Mouse (Mus musculus): ENCODE measurements around the gene Pcsk5. TPM values are rescaled to one million over a fixed set of nuclear protein-coding genes. Genes with fewer than 3 reads are reported as not detected.

Gene Pcsk5
- polyA plus RNA-seq, 1 experiment from 2014 or later: 24.0 TPM

DNA sequence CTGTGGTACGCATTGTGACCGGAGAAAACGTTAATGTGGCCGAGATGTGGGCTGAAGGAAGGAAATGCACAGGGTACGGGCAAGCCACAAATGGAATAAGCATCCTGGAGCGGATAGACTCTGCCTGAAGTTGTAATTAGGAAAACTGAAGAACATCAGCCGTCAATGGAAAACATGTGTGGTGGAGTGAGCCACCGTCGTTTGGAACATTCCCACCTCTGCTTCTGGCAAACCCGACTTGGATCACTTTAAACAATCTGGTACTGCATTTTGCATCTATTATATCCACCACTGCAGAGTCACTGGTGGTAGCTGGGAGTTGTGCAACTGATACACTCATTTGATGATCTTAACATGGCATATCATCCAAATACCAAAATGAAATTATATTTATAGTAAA lies 120.4 kb downstream of the Pcsk5 start:
- Histone ChIP-seq H3K36me3 (ENCODE audit: control insufficient read depth, insufficient read depth, low read length) (no peaks in the 10 kb centered on the region), H3K27ac (ENCODE audit: low read length) (no peak overlapping the region), H3K4me3 (ENCODE audit: low read length) (no peak overlapping the region), H3K27me3 (ENCODE audit: control insufficient read depth, insufficient read depth, low read depth, low read length) (no peaks in the 10 kb centered on the region), H3K4me2 (ENCODE audit: low read depth, low read length) (no peak overlapping the region), H3K9ac (ENCODE audit: low read length) (no peak overlapping the region), H3K9me3 (ENCODE audit: control insufficient read depth, low read length) (no peaks in the 10 kb centered on the region), H3K4me1 (replicated peaks; ENCODE audit: control insufficient read depth, insufficient read depth, low read length) (peaks cover 11% of the 10 kb centered on the region)
- ATAC-seq (ENCODE audit: low read depth): no peak
- 79% methylated on average over 10 of the region's 10 CpGs for WGBS

DNA sequence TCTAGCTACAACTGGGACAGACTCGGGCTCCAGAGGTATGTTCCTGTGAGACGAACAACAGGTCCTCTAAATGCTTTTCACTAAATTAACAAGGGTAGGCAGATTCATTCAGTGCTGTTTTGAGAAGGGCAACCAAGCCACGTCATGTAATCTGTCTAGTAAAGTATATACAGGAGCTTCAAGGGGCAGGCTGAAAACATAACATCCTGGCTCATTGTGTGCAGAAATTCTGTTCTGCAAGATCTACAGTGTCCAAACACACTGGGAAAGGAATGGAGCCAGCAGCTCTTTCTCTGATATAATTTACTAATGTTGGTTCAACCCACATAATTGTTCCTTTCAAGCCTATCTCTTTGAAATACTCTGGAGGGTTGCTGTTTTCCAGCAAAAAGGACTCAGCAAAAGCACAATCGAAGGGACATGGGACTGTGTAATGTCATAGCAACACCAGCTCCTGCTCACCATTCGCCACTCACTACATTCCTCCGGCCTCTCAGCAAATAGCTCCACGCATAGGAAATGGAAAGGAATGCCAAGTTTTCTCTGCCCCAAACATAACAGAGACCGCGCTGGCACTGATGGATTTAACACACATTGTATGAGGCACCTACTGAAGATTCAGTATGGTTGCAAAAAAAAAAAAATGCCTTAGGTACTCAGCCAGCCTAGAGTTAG lies 122.0 kb downstream of the Pcsk5 start:
- Histone ChIP-seq H3K36me3 (ENCODE audit: control insufficient read depth, insufficient read depth, low read length) (no peaks in the 10 kb centered on the region), H3K4me2 (ENCODE audit: low read depth, low read length) (peak overlapping the region; percentile 22), H3K9me3 (ENCODE audit: control insufficient read depth, low read length) (no peaks in the 10 kb centered on the region), H3K27ac (ENCODE audit: low read length) (peak overlapping the region; percentile 57), H3K4me3 (ENCODE audit: low read length) (no peak overlapping the region), H3K4me1 (replicated peaks; ENCODE audit: control insufficient read depth, insufficient read depth, low read length) (peaks cover 11% of the 10 kb centered on the region), H3K27me3 (ENCODE audit: control insufficient read depth, insufficient read depth, low read depth, low read length) (no peaks in the 10 kb centered on the region), H3K9ac (ENCODE audit: low read length) (no peak overlapping the region)
- WGBS: 35% methylated on average over 9 of the region's 9 CpGs
- peak; percentile 89 for ATAC-seq (ENCODE audit: low read depth)

DNA sequence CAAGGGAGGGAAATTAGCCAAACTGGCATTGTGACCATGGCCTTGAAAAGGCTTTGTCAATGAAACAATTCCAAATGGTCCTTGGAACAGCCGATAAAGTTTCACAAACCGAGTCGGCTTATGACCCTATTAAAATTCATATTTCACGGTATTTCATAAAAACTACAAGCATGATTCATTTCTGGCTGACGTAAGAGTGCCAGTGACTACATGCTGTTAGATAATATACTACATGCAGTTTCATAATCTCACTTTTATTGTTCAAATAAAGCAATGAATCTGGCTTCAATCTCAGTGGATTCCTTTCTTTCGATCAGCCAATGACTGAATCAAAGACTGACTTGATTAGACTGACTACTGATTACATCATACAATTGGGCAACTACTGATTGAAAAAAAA lies 145.8 kb downstream of the Pcsk5 start:
- Histone ChIP-seq H3K9me3 (ENCODE audit: control insufficient read depth, low read length) (no peaks in the 10 kb centered on the region), H3K27me3 (ENCODE audit: control insufficient read depth, insufficient read depth, low read depth, low read length) (no peaks in the 10 kb centered on the region), H3K4me3 (ENCODE audit: low read length) (no peak overlapping the region), H3K27ac (ENCODE audit: low read length) (no peak overlapping the region), H3K4me2 (ENCODE audit: low read depth, low read length) (no peak overlapping the region), H3K9ac (ENCODE audit: low read length) (no peak overlapping the region), H3K36me3 (ENCODE audit: control insufficient read depth, insufficient read depth, low read length) (no peaks in the 10 kb centered on the region), H3K4me1 (replicated peaks; ENCODE audit: control insufficient read depth, insufficient read depth, low read length) (no peaks in the 10 kb centered on the region)
- no peak for ATAC-seq (ENCODE audit: low read depth)
- 85% methylated on average over 6 of the region's 6 CpGs for WGBS

DNA sequence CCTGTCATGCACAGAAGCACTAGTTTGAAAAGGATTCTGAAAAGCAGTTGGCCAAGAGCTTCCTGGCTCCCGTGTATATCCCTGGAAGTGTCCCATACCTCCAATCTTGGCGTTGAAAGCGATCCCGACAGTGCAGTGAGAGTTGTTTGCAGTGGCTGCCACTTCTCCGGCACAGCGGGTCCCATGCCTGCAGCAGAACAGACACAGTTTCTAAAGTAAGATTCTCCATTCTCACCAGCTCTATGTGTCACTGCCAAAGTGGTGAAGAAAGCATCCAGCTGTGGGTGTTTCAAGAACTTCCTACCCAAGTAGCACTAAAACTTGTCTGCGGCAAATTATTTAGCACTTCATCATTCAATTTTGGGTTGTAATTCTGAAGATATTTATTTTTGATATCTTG lies 159.1 kb downstream of the Pcsk5 start:
- peak; percentile 81 for ATAC-seq (ENCODE audit: low read depth)
- Histone ChIP-seq H3K4me1 (replicated peaks; ENCODE audit: control insufficient read depth, insufficient read depth, low read length) (no peaks in the 10 kb centered on the region), H3K9ac (ENCODE audit: low read length) (no peak overlapping the region), H3K4me3 (ENCODE audit: low read length) (no peak overlapping the region), H3K36me3 (ENCODE audit: control insufficient read depth, insufficient read depth, low read length) (peaks cover 7% of the 10 kb centered on the region; the same call in 1 of the 2 replicates), H3K4me2 (ENCODE audit: low read depth, low read length) (no peak overlapping the region), H3K9me3 (ENCODE audit: control insufficient read depth, low read length) (no peaks in the 10 kb centered on the region), H3K27me3 (ENCODE audit: control insufficient read depth, insufficient read depth, low read depth, low read length) (no peaks in the 10 kb centered on the region), H3K27ac (ENCODE audit: low read length) (no peak overlapping the region)
- 41% methylated on average over 7 of the region's 7 CpGs for WGBS

DNA sequence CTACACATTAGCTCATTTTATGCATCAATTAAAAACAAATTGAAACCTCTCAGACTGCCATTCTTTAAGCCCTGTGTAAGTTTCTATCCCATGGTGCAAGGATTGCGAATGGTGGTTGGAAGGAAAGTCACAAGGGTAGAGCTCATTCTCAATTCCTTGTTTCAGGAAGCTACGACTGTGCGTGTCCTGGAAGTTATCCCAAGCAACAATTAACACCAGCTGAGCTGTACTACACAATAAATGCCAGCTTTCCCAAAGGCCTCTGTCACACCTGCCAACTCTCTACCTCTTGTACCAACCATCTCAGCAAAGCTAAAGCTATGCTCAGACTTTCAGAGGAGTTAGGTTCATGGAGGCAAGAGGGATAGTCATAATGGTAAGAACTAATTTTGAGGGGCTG lies 174.8 kb downstream of the Pcsk5 start:
- Histone ChIP-seq H3K4me2 (ENCODE audit: low read depth, low read length) (no peak overlapping the region), H3K27me3 (ENCODE audit: control insufficient read depth, insufficient read depth, low read depth, low read length) (no peaks in the 10 kb centered on the region), H3K4me1 (replicated peaks; ENCODE audit: control insufficient read depth, insufficient read depth, low read length) (0 out of 2 replicates have a peak, but pooled peaks cover 3% of the 10 kb centered on the region), H3K36me3 (ENCODE audit: control insufficient read depth, insufficient read depth, low read length) (no peaks in the 10 kb centered on the region), H3K9ac (ENCODE audit: low read length) (no peak overlapping the region), H3K27ac (ENCODE audit: low read length) (no peak overlapping the region), H3K9me3 (ENCODE audit: control insufficient read depth, low read length) (no peaks in the 10 kb centered on the region), H3K4me3 (ENCODE audit: low read length) (no peak overlapping the region)
- WGBS: 94% methylated on average over 3 of the region's 3 CpGs
- ATAC-seq (ENCODE audit: low read depth): no peak

DNA sequence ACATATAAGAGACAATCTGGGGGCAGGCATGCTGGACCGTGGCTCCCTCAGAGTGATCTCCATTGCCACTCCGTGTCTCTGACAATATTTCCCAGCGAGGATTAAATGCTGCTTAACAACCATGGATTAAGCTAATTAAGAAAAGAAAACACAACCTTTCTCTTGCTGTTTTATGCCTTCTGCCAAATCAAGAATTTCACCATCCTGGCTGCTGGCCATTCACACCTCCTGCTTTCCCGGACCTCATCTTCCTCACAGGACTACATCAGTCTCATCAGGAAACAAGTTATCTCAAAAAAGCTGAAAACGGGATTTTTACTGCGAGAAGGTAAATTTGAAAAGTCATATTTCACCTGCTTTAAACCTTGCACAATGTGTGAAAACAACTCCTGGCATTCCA lies 175.2 kb downstream of the Pcsk5 start:
- no peak overlapping the region for H3K4me2 ChIP-seq (ENCODE audit: low read depth, low read length)
- H3K27ac ChIP-seq (ENCODE audit: low read length): no peak overlapping the region
- H3K9me3 ChIP-seq (ENCODE audit: control insufficient read depth, low read length): no peaks in the 10 kb centered on the region
- H3K4me1 ChIP-seq (replicated peaks; ENCODE audit: control insufficient read depth, insufficient read depth, low read length): 0 out of 2 replicates have a peak, but pooled peaks cover 3% of the 10 kb centered on the region
- 79% methylated on average over 6 of the region's 6 CpGs for whole genome bisulfite sequencing
- no peak overlapping the region for H3K4me3 ChIP-seq (ENCODE audit: low read length)
- no peaks in the 10 kb centered on the region for H3K36me3 ChIP-seq (ENCODE audit: control insufficient read depth, insufficient read depth, low read length)
- ATAC-seq (ENCODE audit: low read depth): no peak
- H3K9ac ChIP-seq (ENCODE audit: low read length): no peak overlapping the region
- no peaks in the 10 kb centered on the region for H3K27me3 ChIP-seq (ENCODE audit: control insufficient read depth, insufficient read depth, low read depth, low read length)

DNA sequence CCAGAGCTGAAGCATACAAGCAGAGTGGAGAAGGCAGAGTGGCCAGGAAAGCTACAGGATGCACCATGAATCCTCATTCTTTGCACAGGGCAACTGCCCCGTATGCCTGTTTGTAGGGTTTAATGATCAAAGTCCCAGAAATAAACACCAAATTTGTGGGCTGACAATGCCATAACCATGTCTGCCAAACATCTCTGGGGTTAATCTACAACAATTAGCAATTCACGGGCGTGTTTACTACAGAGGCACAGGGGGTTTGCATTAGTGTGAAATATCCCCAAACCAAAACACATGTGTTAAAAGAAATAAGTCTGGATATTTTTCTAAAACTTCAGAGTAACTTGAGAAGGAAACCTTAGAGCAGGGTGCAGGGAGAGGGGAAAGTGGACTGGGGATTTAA lies 178.1 kb downstream of the Pcsk5 start:
- no peaks in the 10 kb centered on the region for H3K9me3 ChIP-seq (ENCODE audit: control insufficient read depth, low read length)
- H3K27me3 ChIP-seq (ENCODE audit: control insufficient read depth, insufficient read depth, low read depth, low read length): no peaks in the 10 kb centered on the region
- no peak overlapping the region for H3K27ac ChIP-seq (ENCODE audit: low read length)
- no peak overlapping the region for H3K4me2 ChIP-seq (ENCODE audit: low read depth, low read length)
- no peak overlapping the region for H3K9ac ChIP-seq (ENCODE audit: low read length)
- ATAC-seq (ENCODE audit: low read depth): no peak
- no peak overlapping the region for H3K4me3 ChIP-seq (ENCODE audit: low read length)
- 71% methylated on average over 3 of the region's 3 CpGs for WGBS
- 0 out of 2 replicates have a peak, but pooled peaks cover 3% of the 10 kb centered on the region for H3K4me1 ChIP-seq (replicated peaks; ENCODE audit: control insufficient read depth, insufficient read depth, low read length)
- peaks cover 3% of the 10 kb centered on the region; the same call in 1 of the 2 replicates for H3K36me3 ChIP-seq (ENCODE audit: control insufficient read depth, insufficient read depth, low read length)

DNA sequence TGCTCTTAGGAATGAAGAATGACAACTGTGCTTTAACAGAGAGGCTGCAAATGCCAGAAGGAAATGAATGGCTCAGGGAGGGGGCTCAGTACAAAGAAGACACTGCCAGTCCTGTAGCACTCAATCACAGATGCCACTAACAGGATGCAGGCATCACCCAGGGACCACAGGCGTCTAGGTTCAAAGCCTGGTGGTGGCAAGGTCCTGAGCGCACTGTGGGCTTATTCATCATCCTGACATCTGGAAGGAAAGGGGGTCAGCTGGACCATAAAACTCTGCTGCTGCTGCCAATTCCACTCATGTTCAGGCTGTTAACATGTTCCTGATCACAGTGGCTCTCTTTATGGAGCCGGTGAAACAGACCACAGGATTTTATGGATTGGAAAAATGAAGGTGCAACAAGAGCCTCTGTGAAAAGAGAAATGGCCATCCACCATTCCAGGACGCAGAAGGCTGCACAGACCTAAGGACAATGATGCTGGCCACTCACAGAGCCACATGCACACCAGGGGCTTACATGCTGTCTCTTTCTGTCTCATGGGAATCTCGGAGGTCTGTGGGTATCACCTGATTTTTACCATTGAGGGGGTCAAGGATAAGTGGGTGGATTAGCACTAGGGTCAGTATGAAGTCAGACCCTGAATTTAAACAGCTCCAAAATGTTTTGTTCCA lies 186.5 kb downstream of the Pcsk5 start:
- H3K27ac ChIP-seq (ENCODE audit: low read length): 0 out of 2 replicates have a peak overlapping the region, but pooled peaks have one; percentile 12
- H3K4me1 ChIP-seq (replicated peaks; ENCODE audit: control insufficient read depth, insufficient read depth, low read length): peaks cover 12% of the 10 kb centered on the region; the same call in 1 of the 2 replicates
- H3K4me2 ChIP-seq (ENCODE audit: low read depth, low read length): no peak overlapping the region
- no peak overlapping the region for H3K9ac ChIP-seq (ENCODE audit: low read length)
- ATAC-seq (ENCODE audit: low read depth): peak; percentile 92
- 37% methylated on average over 5 of the region's 5 CpGs for WGBS
- no peak overlapping the region for H3K4me3 ChIP-seq (ENCODE audit: low read length)
- H3K27me3 ChIP-seq (ENCODE audit: control insufficient read depth, insufficient read depth, low read depth, low read length): no peaks in the 10 kb centered on the region
- peaks cover 3% of the 10 kb centered on the region; the same call in 1 of the 2 replicates for H3K36me3 ChIP-seq (ENCODE audit: control insufficient read depth, insufficient read depth, low read length)
- no peaks in the 10 kb centered on the region for H3K9me3 ChIP-seq (ENCODE audit: control insufficient read depth, low read length)

DNA sequence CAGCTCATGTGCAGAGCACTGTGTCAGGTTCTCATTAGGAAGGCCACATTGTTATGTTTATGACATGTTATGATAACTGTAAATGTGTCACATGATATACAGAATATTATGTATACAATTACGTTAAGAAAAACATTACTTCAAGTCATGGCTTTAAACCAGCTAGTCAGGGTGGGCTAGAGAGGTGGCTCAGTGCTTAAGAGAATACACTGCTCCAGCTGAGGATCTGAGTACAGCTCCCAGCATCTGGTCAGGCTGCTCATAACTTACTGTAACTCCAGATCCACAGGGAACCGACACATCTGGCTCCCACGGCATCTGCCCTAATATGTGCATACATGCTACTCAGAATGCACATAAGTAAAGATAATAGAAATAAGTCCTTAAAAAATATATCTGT lies 187.5 kb downstream of the Pcsk5 start:
- no peak for ATAC-seq (ENCODE audit: low read depth)
- 45% methylated on average over 3 of the region's 3 CpGs for WGBS
- H3K27ac ChIP-seq (ENCODE audit: low read length): peak overlapping the region; percentile 43; the same call in 1 of the 2 replicates

More for the DNA sequence above, 187.5 kb downstream of the Pcsk5 start:
- H3K36me3 ChIP-seq (ENCODE audit: control insufficient read depth, insufficient read depth, low read length): peaks cover 3% of the 10 kb centered on the region; the same call in 1 of the 2 replicates
- no peak overlapping the region for H3K4me2 ChIP-seq (ENCODE audit: low read depth, low read length)
- H3K9me3 ChIP-seq (ENCODE audit: control insufficient read depth, low read length): no peaks in the 10 kb centered on the region
- no peak overlapping the region for H3K9ac ChIP-seq (ENCODE audit: low read length)
- peaks cover 12% of the 10 kb centered on the region; the same call in 1 of the 2 replicates for H3K4me1 ChIP-seq (replicated peaks; ENCODE audit: control insufficient read depth, insufficient read depth, low read length)
- no peak overlapping the region for H3K4me3 ChIP-seq (ENCODE audit: low read length)
- H3K27me3 ChIP-seq (ENCODE audit: control insufficient read depth, insufficient read depth, low read depth, low read length): no peaks in the 10 kb centered on the region
